Mouse (Mus musculus) olfactory bulb, adult 2 months (tissue): Measurements from ENCODE around the gene Crim1. TPM values are rescaled to one million over a fixed set of nuclear protein-coding genes. Genes with fewer than 3 reads are reported as not detected.

Source experiments
- H3K27ac ChIP-seq: fragments of 200-500 bp; 2 replicates; pipeline ENCODE4 v1.5.1; 2012; ENCODE audit warnings: low read depth, low read length; ENCODE audit not compliant: insufficient read depth
- H3K4me1 ChIP-seq: fragments of 200-500 bp; 2 replicates; pipeline ENCODE4 v1.6.1; 2012; ENCODE audit warnings: low read length; ENCODE audit not compliant: control insufficient read depth, insufficient read depth
- H3K4me3 ChIP-seq: fragments of 200-500 bp; 2 replicates; pipeline ENCODE4 v1.5.1; 2012; ENCODE audit warnings: mild to moderate bottlenecking, low read depth, low read length, moderate library complexity; ENCODE audit not compliant: insufficient read depth
- CTCF ChIP-seq: fragments of 200-500 bp; IDR thresholded peaks from 2 replicates; pipeline ENCODE4 v1.5.1; 2012; ENCODE audit warnings: low read depth, mild to moderate bottlenecking, low read length, moderate library complexity; ENCODE audit not compliant: insufficient read depth
- POLR2A ChIP-seq: fragments of 200-500 bp; IDR thresholded peaks from 2 replicates; pipeline ENCODE4 v1.6.1; 2012; ENCODE audit warnings: mild to moderate bottlenecking, low read depth, low read length, moderate library complexity; ENCODE audit not compliant: insufficient read depth
- WGBS: fragments of 180-500 bp; shearing (Covaris S2); methylation state at CpG from one replicate; pipeline ENCODE4 v1.1.7; 2018; 5-methylcytosine and 5-hydroxymethylcytosine counted together
- polyA plus RNA-seq: library from polyadenylated mRNA; stranded (reverse); fragments of >200 nt; gene quantifications from 2 replicates; pipeline ENCODE4 v1.2.4, GENCODE M21; 2012; ENCODE audit warnings: low replicate concordance; ENCODE audit not compliant: missing spikeins, insufficient read depth, insufficient read length

Crim1 gene
- polyA plus RNA-seq, 1 experiment = not detected

DNA sequence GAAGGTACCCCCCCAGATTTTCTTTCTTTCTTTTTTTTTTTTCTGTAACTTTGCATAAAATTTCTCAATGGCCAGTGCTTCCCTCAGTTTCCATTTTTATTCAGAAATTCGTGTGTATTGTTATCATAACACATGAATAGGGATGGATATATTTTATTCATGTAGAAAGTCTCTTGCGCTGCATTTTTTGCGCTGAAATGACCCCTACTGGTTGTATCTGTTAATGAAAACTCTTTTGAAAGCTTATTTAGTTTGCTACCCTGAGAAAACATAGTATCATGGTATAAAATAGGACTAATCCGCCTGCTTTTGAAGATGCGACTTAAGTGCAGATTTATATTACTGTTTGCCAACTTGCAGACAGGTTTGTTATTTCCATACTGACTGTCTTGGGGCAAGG, 3.4 kb downstream of the Crim1 start:
- no peak for TF ChIP-seq POLR2A
- no peak for TF ChIP-seq CTCF
- Histone ChIP-seq H3K4me1 (peaks cover 9% of the 10 kb centered on the region), H3K27ac (no peak overlapping the region), H3K4me3 (no peak overlapping the region)
- 34% methylated on average over 5 of the region's 5 CpGs for WGBS

DNA sequence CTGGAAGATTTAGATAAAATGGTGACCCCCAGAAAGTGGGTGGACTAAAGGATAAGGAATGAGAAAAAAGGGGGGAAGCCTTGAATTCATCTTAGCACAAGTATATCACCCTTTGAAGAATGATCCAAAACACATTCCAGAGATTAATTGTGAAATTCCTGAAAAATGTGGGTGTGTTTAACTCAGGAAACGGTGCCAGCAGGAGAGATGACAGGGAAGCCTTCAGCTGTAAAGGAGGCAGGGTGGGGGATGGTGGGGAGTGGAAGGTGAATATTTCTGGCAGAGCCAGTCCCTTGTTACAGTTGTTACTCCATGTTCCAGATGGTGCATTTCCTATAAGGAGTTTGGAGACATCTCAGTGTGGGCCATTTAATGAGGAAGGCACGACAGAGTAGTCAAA, 6.4 kb downstream of the Crim1 start:
- Histone ChIP-seq H3K4me1 (peaks cover 3% of the 10 kb centered on the region; the same call in 1 of the 2 replicates), H3K4me3 (no peak overlapping the region), H3K27ac (no peak overlapping the region)
- TF ChIP-seq CTCF (no peak), POLR2A (no peak)
- 78% methylated on average over 2 of the region's 2 CpGs for WGBS

DNA sequence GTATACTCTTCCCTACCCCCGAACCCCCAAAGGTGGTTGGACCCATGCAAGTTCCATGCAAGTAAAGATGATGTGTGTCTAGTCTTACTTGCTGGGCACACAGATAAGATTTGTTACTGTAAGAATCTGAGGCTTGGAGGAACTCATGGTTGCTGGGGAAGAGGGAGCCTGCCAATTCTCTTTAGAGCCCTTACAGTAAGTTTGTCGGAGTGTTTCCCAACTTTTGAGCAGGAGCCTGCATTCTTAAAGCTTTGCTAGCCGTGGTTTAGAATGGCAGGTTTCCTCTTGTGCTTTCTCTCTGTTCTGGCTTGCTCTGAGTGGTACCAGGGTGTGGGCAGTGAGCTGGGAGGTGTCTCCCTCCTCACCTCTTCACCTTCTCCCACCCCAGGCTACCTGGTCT, 7.2 kb downstream of the Crim1 start:
- 81% methylated on average over 3 of the region's 3 CpGs for WGBS
- no peak for TF ChIP-seq POLR2A
- H3K27ac ChIP-seq = no peak overlapping the region
- no peak overlapping the region for H3K4me3 ChIP-seq
- no peaks in the 10 kb centered on the region for H3K4me1 ChIP-seq

DNA sequence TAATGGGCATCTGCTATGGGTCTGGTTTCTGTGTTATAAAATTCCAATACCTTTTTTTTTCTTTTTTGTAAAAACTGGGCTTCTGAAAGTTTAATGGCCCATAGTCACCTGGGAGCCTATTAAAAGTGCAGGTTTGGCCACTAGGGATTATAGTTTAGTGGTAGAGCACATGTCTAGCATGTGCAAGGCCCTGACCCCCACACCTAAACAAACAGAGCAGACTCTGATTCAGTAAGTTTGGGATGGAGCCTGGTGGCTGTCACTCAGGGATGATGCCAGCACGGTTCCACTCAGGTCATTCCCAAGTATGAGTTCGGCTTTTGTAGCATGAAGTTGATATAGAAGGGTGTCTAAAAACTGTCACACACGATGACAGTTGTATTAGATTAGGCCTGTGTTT, 8.8 kb downstream of the Crim1 start:
- TF ChIP-seq POLR2A (no peak), CTCF (no peak)
- Histone ChIP-seq H3K27ac (no peak overlapping the region), H3K4me3 (no peak overlapping the region), H3K4me1 (no peaks in the 10 kb centered on the region)
- 87% methylated on average over 3 of the region's 3 CpGs for WGBS

DNA sequence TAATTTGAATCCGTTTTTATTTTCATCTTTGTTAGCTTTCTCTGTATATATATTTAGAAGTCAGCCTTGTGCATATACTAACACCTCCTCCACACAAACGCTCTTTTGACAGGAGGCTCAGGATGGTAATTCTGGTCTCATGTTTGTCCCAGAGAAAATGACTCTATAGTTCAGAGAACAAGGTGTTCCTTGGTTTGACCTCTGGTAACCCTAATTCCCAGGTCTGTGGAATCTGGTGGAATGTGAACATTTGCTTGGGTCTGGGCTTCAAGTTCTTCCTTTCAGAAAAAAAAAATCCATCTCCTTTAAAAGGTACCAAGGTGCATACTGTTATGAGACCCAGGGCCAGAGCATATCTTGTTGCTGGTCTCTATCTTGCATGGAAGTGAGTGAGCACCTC, 9.6 kb downstream of the Crim1 start:
- H3K27ac ChIP-seq = no peak overlapping the region
- WGBS = 78% methylated on average over 2 of the region's 2 CpGs
- TF ChIP-seq CTCF = no peak
- no peak for TF ChIP-seq POLR2A
- H3K4me1 ChIP-seq = no peaks in the 10 kb centered on the region
- no peak overlapping the region for H3K4me3 ChIP-seq

DNA sequence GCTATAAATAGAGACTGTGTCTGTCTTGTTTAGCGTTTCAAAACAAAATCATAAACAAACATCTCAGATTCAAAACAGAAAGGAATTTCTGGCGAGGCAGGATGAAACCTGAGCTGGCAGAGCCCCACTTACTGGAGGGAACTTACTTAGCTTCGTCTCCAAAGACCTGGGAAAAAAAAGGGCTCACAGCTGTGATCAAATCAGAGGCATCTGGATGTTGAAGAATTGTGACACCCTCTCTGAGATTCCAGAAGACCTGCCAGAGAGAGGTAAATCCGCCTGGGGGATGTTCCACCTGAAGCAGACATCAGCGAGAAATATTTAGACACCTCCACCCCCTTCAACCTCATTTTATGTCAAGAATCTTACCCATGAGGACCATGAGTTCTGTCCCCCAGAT, 11.8 kb downstream of the Crim1 start:
- Histone ChIP-seq H3K27ac (no peak overlapping the region), H3K4me1 (peaks cover 3% of the 10 kb centered on the region; the same call in 1 of the 2 replicates), H3K4me3 (no peak overlapping the region)
- TF ChIP-seq POLR2A (no peak), CTCF (no peak)
- WGBS = 89% methylated on average over 5 of the region's 5 CpGs

DNA sequence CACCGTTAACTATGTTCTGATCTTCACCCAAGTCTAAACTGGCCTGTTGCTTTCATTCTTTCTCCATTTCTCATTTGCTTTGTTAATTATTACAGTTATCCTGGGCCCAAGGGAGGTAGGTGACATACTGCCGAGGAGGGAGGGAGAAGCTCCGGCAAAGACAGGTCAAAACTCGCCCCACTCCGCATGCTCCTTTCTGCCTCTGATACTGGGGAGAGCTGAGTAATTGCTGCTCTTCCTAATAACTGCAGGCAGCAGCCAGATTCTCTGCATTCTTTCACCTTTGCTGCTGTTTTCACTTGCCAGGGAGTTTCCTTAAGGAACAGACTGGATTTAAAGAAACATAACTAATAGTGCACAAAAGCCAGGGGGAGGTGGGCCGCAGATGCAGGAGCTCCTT, 13.1 kb downstream of the Crim1 start:
- peaks cover 3% of the 10 kb centered on the region; the same call in 1 of the 2 replicates for H3K4me1 ChIP-seq
- TF ChIP-seq POLR2A (no peak), CTCF (no peak)
- H3K27ac ChIP-seq = no peak overlapping the region
- no peak overlapping the region for H3K4me3 ChIP-seq
- 79% methylated on average over 6 of the region's 6 CpGs for WGBS

DNA sequence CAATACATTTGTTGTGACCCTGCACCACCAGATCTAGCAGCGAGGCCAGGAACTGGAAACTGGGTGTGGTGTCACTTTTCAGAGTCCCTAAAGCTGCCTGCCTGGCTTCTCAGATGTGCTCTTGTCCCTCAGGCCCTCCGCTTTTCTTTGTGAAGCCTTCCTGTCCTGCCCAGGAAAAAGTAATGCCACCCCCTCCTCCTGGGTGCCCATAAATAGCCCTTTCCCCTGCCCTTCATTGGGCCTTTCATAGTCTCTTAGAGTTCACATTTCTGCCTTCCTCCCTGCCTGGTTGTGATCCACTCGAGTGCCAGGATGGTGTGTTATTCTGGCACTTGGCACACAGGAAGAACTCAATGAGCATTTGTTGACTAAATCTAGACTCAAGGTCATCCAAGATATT, 16.5 kb downstream of the Crim1 start:
- no peak for TF ChIP-seq POLR2A
- no peak for TF ChIP-seq CTCF
- H3K4me1 ChIP-seq = peaks cover 3% of the 10 kb centered on the region; the same call in 1 of the 2 replicates
- no peak overlapping the region for H3K4me3 ChIP-seq
- 80% methylated on average over 3 of the region's 3 CpGs for WGBS
- no peak overlapping the region for H3K27ac ChIP-seq

DNA sequence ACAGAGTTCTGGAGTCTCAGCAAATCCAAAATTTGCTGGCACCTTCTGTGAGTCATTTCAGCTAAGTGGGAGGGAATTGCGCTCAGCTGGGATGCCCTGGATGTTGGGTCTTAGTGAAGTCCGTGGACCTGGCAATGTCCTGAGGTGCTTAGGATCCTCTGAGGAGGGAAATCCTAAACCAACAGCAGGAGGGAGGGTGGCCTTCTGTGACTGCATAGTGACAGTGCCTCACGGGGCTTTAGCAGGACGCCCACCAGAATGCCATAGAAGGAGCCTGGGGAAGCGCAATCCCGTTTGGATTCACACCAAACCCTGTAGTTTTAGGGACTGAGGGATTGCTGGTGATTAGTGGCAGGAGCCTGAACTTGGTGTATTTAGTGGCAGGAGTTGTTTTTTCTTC, 17.4 kb downstream of the Crim1 start:
- no peak for TF ChIP-seq CTCF
- TF ChIP-seq POLR2A = no peak
- Histone ChIP-seq H3K4me1 (peaks cover 3% of the 10 kb centered on the region; the same call in 1 of the 2 replicates), H3K27ac (no peak overlapping the region)

More for the DNA sequence above, 17.4 kb downstream of the Crim1 start:
- 86% methylated on average over 6 of the region's 6 CpGs for WGBS
- H3K4me3 ChIP-seq = no peak overlapping the region
